Mouse (Mus musculus) liver, embryonic 15.5 days (tissue): Measurements from ENCODE around the gene Ccsap. TPM values are rescaled to one million over a fixed set of nuclear protein-coding genes. Genes with fewer than 3 reads are reported as not detected.
A peak's percentile ranks its signal among the peaks of the same experiment; 100 is the strongest.

ENCODE experiments used
- ATAC-seq: fragments of 200-750 bp; cut with Nextera tagmentation; 2 replicates; pipeline ENCODE4 v1.8.0; 2017; ENCODE audit warnings: moderate number of reproducible peaks, mild to moderate bottlenecking, moderate library complexity; ENCODE audit not compliant: insufficient read depth
- H3K27ac ChIP-seq: fragments of 300-500 bp; sonication (generic); replicated peaks from 2 replicates; pipeline ENCODE4 v1.5.1; 2015; ENCODE audit warnings: mild to moderate bottlenecking, inconsistent platforms
- H3K27me3 ChIP-seq: fragments of 300-500 bp; sonication (generic); 2 replicates; pipeline ENCODE4 v1.6.1; 2015; ENCODE audit warnings: mild to moderate bottlenecking, inconsistent platforms
- H3K36me3 ChIP-seq: fragments of 300-500 bp; sonication (generic); replicated peaks from 2 replicates; pipeline ENCODE4 v1.6.1; 2015; ENCODE audit warnings: moderate library complexity, mild to moderate bottlenecking, inconsistent platforms
- H3K4me1 ChIP-seq: fragments of 300-500 bp; sonication (generic); replicated peaks from 2 replicates; pipeline ENCODE4 v1.6.1; 2015; ENCODE audit warnings: inconsistent platforms
- H3K4me2 ChIP-seq: fragments of 300-500 bp; sonication (generic); 2 replicates; pipeline ENCODE4 v1.6.1; 2015; ENCODE audit warnings: moderate library complexity, mild to moderate bottlenecking, inconsistent platforms
- H3K4me3 ChIP-seq: fragments of 300-500 bp; sonication (generic); replicated peaks from 2 replicates; pipeline ENCODE4 v1.5.1; 2015; ENCODE audit warnings: mild to moderate bottlenecking, inconsistent platforms
- H3K9ac ChIP-seq: fragments of 300-500 bp; sonication (generic); 2 replicates; pipeline ENCODE4 v1.6.1; 2015; ENCODE audit warnings: moderate library complexity, mild to moderate bottlenecking, inconsistent platforms
- H3K9me3 ChIP-seq: fragments of 300-500 bp; sonication (generic); replicated peaks from 2 replicates; pipeline ENCODE4 v1.6.1; 2016; ENCODE audit warnings: inconsistent platforms
- WGBS: fragments of 180-500 bp; shearing (Covaris S2); methylation state at CpG from one replicate; pipeline ENCODE4 v1.1.7; 2015; ENCODE audit warnings: mixed read lengths; ENCODE audit not compliant: insufficient replicate concordance; 5-methylcytosine and 5-hydroxymethylcytosine counted together
- polyA plus RNA-seq: library from polyadenylated mRNA; unstranded; fragments of >200 nt; fragmentation: Nextera tagmentation; extraction: Ambion mirVana; gene quantifications from 2 replicates; pipeline ENCODE4 v1.2.1, GENCODE M21; 2015

The Ccsap gene
- polyA plus RNA-seq = 2.8 and 3.2 TPM in 2 replicates

- peak within 1 kb of the TSS; percentile 84 for H3K4me3 ChIP-seq
- H3K4me2 ChIP-seq = peak within 1 kb of the TSS; percentile 91
- 1% methylated on average over 48 of the region's 48 CpGs for WGBS
- no peaks in the 10 kb centered on the region for H3K9me3 ChIP-seq
- H3K4me1 ChIP-seq = peaks cover 29% of the 10 kb centered on the region
- H3K27me3 ChIP-seq = peaks cover 48% of the 10 kb centered on the region
- H3K9ac ChIP-seq = peak within 1 kb of the TSS; percentile 92
- no peaks in the 10 kb centered on the region for H3K36me3 ChIP-seq
- ATAC-seq = peak; percentile 65
- peak within 1 kb of the TSS; percentile 91 for H3K27ac ChIP-seq
Observed at GRCm38 (mm10) chr8:123859648-123860259, at the start of gene Ccsap. Gene Ccsap (minus strand): TSS chr8:123860209.

- Histone ChIP-seq H3K4me2 (no peak overlapping the region), H3K9ac (no peak overlapping the region), H3K36me3 (peaks cover 96% of the 10 kb centered on the region), H3K4me3 (no peak overlapping the region), H3K27ac (no peak overlapping the region), H3K4me1 (no peaks in the 10 kb centered on the region), H3K27me3 (no peaks in the 10 kb centered on the region), H3K9me3 (no peaks in the 10 kb centered on the region)
- no peak for ATAC-seq
- 93% methylated on average over 6 of the region's 6 CpGs for WGBS
Observed at GRCm38 (mm10) chr8:123907604-123908003, 47.6 kb upstream of the Ccsap start.

GRCm38 (mm10) chr8:123902653-123903052 is 42.6 kb upstream of the Ccsap start:
- Histone ChIP-seq H3K4me3 (no peak overlapping the region), H3K36me3 (peaks cover 90% of the 10 kb centered on the region), H3K27ac (no peak overlapping the region), H3K9me3 (no peaks in the 10 kb centered on the region), H3K4me2 (no peak overlapping the region), H3K4me1 (no peaks in the 10 kb centered on the region), H3K9ac (no peak overlapping the region), H3K27me3 (no peaks in the 10 kb centered on the region)
- ATAC-seq = no peak
- 77% methylated on average over 7 of the region's 7 CpGs for WGBS

GRCm38 (mm10) chr8:123899366-123899765 is 39.4 kb upstream of the Ccsap start:
- ATAC-seq = no peak
- WGBS = 90% methylated on average over 7 of the region's 7 CpGs
- no peak overlapping the region for H3K9ac ChIP-seq
- H3K9me3 ChIP-seq = no peaks in the 10 kb centered on the region
- H3K27ac ChIP-seq = no peak overlapping the region
- no peak overlapping the region for H3K4me3 ChIP-seq
- no peak overlapping the region for H3K4me2 ChIP-seq
- peaks cover 60% of the 10 kb centered on the region for H3K36me3 ChIP-seq
- no peaks in the 10 kb centered on the region for H3K4me1 ChIP-seq
- H3K27me3 ChIP-seq = peaks cover 28% of the 10 kb centered on the region

- ATAC-seq = no peak
Observed at GRCm38 (mm10) chr8:123898576-123898975, 38.6 kb upstream of the Ccsap start.

GRCm38 (mm10) chr8:123896774-123897173 is 36.8 kb upstream of the Ccsap start:
- 54% methylated on average over 10 of the region's 10 CpGs for WGBS
- no peak overlapping the region for H3K9ac ChIP-seq
- H3K36me3 ChIP-seq = peaks cover 34% of the 10 kb centered on the region
- no peaks in the 10 kb centered on the region for H3K9me3 ChIP-seq
- peaks cover 54% of the 10 kb centered on the region for H3K27me3 ChIP-seq
- peaks cover 5% of the 10 kb centered on the region; the same call in 1 of the 2 replicates for H3K4me1 ChIP-seq
- no peak for ATAC-seq
- H3K27ac ChIP-seq = no peak overlapping the region
- H3K4me3 ChIP-seq = no peak overlapping the region
- no peak overlapping the region for H3K4me2 ChIP-seq

More at GRCm38 (mm10) chr8:123898576-123898975, 38.6 kb upstream of the Ccsap start:
- Histone ChIP-seq H3K9ac (no peak overlapping the region), H3K4me2 (no peak overlapping the region), H3K4me1 (no peaks in the 10 kb centered on the region), H3K36me3 (peaks cover 52% of the 10 kb centered on the region), H3K27me3 (peaks cover 36% of the 10 kb centered on the region), H3K9me3 (no peaks in the 10 kb centered on the region), H3K4me3 (no peak overlapping the region), H3K27ac (no peak overlapping the region)
- WGBS = 86% methylated on average over 5 of the region's 5 CpGs

- Histone ChIP-seq H3K9ac (no peak overlapping the region), H3K4me3 (no peak overlapping the region), H3K27ac (no peak overlapping the region), H3K27me3 (peaks cover 58% of the 10 kb centered on the region), H3K9me3 (no peaks in the 10 kb centered on the region), H3K4me2 (no peak overlapping the region), H3K4me1 (peaks cover 7% of the 10 kb centered on the region; the same call in 1 of the 2 replicates), H3K36me3 (peaks cover 30% of the 10 kb centered on the region)
- no peak for ATAC-seq
- WGBS = 55% methylated on average over 14 of the region's 14 CpGs
Observed at GRCm38 (mm10) chr8:123896366-123896761, 36.4 kb upstream of the Ccsap start.

GRCm38 (mm10) chr8:123895680-123896365 is 35.8 kb upstream of the Ccsap start:
- Histone ChIP-seq H3K9me3 (no peaks in the 10 kb centered on the region), H3K36me3 (peaks cover 25% of the 10 kb centered on the region), H3K27ac (no peak overlapping the region), H3K4me2 (no peak overlapping the region), H3K4me1 (peaks cover 7% of the 10 kb centered on the region; the same call in 1 of the 2 replicates), H3K27me3 (peaks cover 63% of the 10 kb centered on the region), H3K9ac (no peak overlapping the region), H3K4me3 (no peak overlapping the region)
- no peak for ATAC-seq
- 61% methylated on average over 9 of the region's 9 CpGs for WGBS

- WGBS = 76% methylated on average over 3 of the region's 4 CpGs
- no peak overlapping the region for H3K4me3 ChIP-seq
- no peak overlapping the region for H3K4me2 ChIP-seq
- peaks cover 69% of the 10 kb centered on the region for H3K27me3 ChIP-seq
- no peak overlapping the region for H3K27ac ChIP-seq
- H3K36me3 ChIP-seq = peaks cover 19% of the 10 kb centered on the region
- no peak for ATAC-seq
- H3K9me3 ChIP-seq = no peaks in the 10 kb centered on the region
- no peak overlapping the region for H3K9ac ChIP-seq
- peaks cover 7% of the 10 kb centered on the region; the same call in 1 of the 2 replicates for H3K4me1 ChIP-seq
Observed at GRCm38 (mm10) chr8:123895230-123895629, 35.2 kb upstream of the Ccsap start.

GRCm38 (mm10) chr8:123894502-123895097 is 34.6 kb upstream of the Ccsap start, which contains the start of gene Acta1:
Gene Acta1 (minus strand): TSS chr8:123894751.
- WGBS = 17% methylated on average over 15 of the region's 15 CpGs
- Histone ChIP-seq H3K36me3 (peaks cover 13% of the 10 kb centered on the region), H3K9me3 (no peaks in the 10 kb centered on the region), H3K27ac (no peak within 1 kb of the TSS), H3K27me3 (peaks cover 75% of the 10 kb centered on the region), H3K4me3 (no peak within 1 kb of the TSS), H3K4me2 (no peak within 1 kb of the TSS), H3K9ac (no peak within 1 kb of the TSS), H3K4me1 (peaks cover 7% of the 10 kb centered on the region; the same call in 1 of the 2 replicates)
- no peak for ATAC-seq

GRCm38 (mm10) chr8:123893413-123893812 is 33.4 kb upstream of the Ccsap start:
- Histone ChIP-seq H3K4me1 (peaks cover 7% of the 10 kb centered on the region; the same call in 1 of the 2 replicates), H3K9me3 (no peaks in the 10 kb centered on the region), H3K4me2 (no peak overlapping the region), H3K36me3 (peaks cover under 1% of the 10 kb centered on the region), H3K27me3 (peaks cover 83% of the 10 kb centered on the region), H3K4me3 (no peak overlapping the region), H3K9ac (no peak overlapping the region), H3K27ac (no peak overlapping the region)
- no peak for ATAC-seq
- WGBS = 71% methylated on average over 11 of the region's 11 CpGs
